Mouse (Mus musculus) kidney, embryonic 14.5 days (tissue): ENCODE results near the gene Fam206a. TPM values are rescaled to one million over a fixed set of nuclear protein-coding genes. Genes with fewer than 3 reads are reported as not detected.

ENCODE experiments used
- ATAC-seq: fragments of 200-750 bp; cut with Nextera tagmentation; 2 replicates; pipeline ENCODE4 v1.8.0; 2017; ENCODE audit warnings: moderate number of reproducible peaks, mild to moderate bottlenecking, moderate TSS enrichment, moderate library complexity; ENCODE audit not compliant: low FRiP score, low TSS enrichment
- H3K27ac ChIP-seq: fragments of 300-500 bp; sonication (generic); 2 replicates; pipeline ENCODE4 v1.5.1; 2014; ENCODE audit warnings: low read depth, mild to moderate bottlenecking, low read length, moderate library complexity, mixed read lengths
- H3K27me3 ChIP-seq: fragments of 300-500 bp; sonication (generic); 2 replicates; pipeline ENCODE4 v1.6.1; 2014; ENCODE audit warnings: mild to moderate bottlenecking, low read length; ENCODE audit not compliant: control insufficient read depth, insufficient read depth
- H3K36me3 ChIP-seq: fragments of 300-500 bp; sonication (generic); 2 replicates; pipeline ENCODE4 v1.6.1; 2014; ENCODE audit warnings: low read length, mixed read lengths; ENCODE audit not compliant: control insufficient read depth, insufficient read depth
- H3K4me1 ChIP-seq: fragments of 300-500 bp; sonication (generic); 2 replicates; pipeline ENCODE4 v1.6.1; 2014; ENCODE audit warnings: low read length, mixed read lengths; ENCODE audit not compliant: control insufficient read depth, insufficient read depth
- H3K4me2 ChIP-seq: fragments of 300-500 bp; sonication (generic); replicated peaks from 2 replicates; pipeline ENCODE4 v1.6.1; 2014; ENCODE audit warnings: low read depth, mild to moderate bottlenecking, low read length
- H3K4me3 ChIP-seq: fragments of 300-500 bp; sonication (generic); 2 replicates; pipeline ENCODE4 v1.5.1; 2014; ENCODE audit warnings: mild to moderate bottlenecking, low read length
- H3K9ac ChIP-seq: fragments of 300-500 bp; sonication (generic); 2 replicates; pipeline ENCODE4 v1.6.1; 2014; ENCODE audit warnings: low read depth, mild to moderate bottlenecking, low read length, moderate library complexity
- H3K9me3 ChIP-seq: fragments of 300-500 bp; sonication (generic); 2 replicates; pipeline ENCODE4 v1.6.1; 2016; ENCODE audit warnings: low read length; ENCODE audit not compliant: control insufficient read depth
- WGBS: fragments of 180-500 bp; shearing (Covaris S2); extraction: QIAGEN DNeasy Blood & Tissue Kit; methylation state at CpG from one replicate; pipeline ENCODE4 v1.1.7; 2014; 5-methylcytosine and 5-hydroxymethylcytosine counted together
- polyA plus RNA-seq: library from polyadenylated mRNA; unstranded; fragments of >200 nt; fragmentation: Nextera tagmentation; extraction: Ambion mirVana; gene quantifications from 2 replicates; pipeline ENCODE4 v1.2.1, GENCODE M21; 2014

The Fam206a gene
- polyA plus RNA-seq, 1 experiment from 2014 or later: 27.1 TPM

GRCm38 (mm10) chr4:56831998-56832397, 29.9 kb downstream of the Fam206a start:
- H3K36me3 ChIP-seq: peaks cover 20% of the 10 kb centered on the region; the same call in 1 of the 2 replicates
- H3K9ac ChIP-seq: no peak overlapping the region
- H3K4me1 ChIP-seq: peaks cover 10% of the 10 kb centered on the region; the same call in 1 of the 2 replicates
- H3K4me3 ChIP-seq: no peak overlapping the region
- H3K4me2 ChIP-seq: no peak overlapping the region
- WGBS: 61% methylated on average over 7 of the region's 7 CpGs
- no peaks in the 10 kb centered on the region for H3K27me3 ChIP-seq
- no peak overlapping the region for H3K27ac ChIP-seq
- ATAC-seq: no peak
- H3K9me3 ChIP-seq: no peaks in the 10 kb centered on the region

GRCm38 (mm10) chr4:56837661-56838060, 35.5 kb downstream of the Fam206a start:
- WGBS: 71% methylated on average over 6 of the region's 6 CpGs
- Histone ChIP-seq H3K9ac (no peak overlapping the region), H3K9me3 (no peaks in the 10 kb centered on the region), H3K4me2 (no peak overlapping the region), H3K4me3 (no peak overlapping the region), H3K27me3 (no peaks in the 10 kb centered on the region), H3K4me1 (no peaks in the 10 kb centered on the region), H3K27ac (no peak overlapping the region), H3K36me3 (peaks cover 30% of the 10 kb centered on the region)
- no peak for ATAC-seq

- no peak overlapping the region for H3K4me2 ChIP-seq
- H3K27ac ChIP-seq: no peak overlapping the region
- H3K27me3 ChIP-seq: no peaks in the 10 kb centered on the region
- ATAC-seq: no peak
- H3K4me3 ChIP-seq: no peak overlapping the region
- no peaks in the 10 kb centered on the region for H3K4me1 ChIP-seq
- peaks cover 33% of the 10 kb centered on the region for H3K36me3 ChIP-seq
- no peak overlapping the region for H3K9ac ChIP-seq
- H3K9me3 ChIP-seq: no peaks in the 10 kb centered on the region
- WGBS: 75% methylated on average over 3 of the region's 3 CpGs
Measured at GRCm38 (mm10) chr4:56840297-56840696, 38.2 kb downstream of the Fam206a start.

- Histone ChIP-seq H3K4me2 (no peak overlapping the region), H3K4me3 (no peak overlapping the region), H3K9me3 (no peaks in the 10 kb centered on the region), H3K4me1 (no peaks in the 10 kb centered on the region), H3K27me3 (no peaks in the 10 kb centered on the region), H3K9ac (no peak overlapping the region), H3K27ac (no peak overlapping the region), H3K36me3 (peaks cover 27% of the 10 kb centered on the region)
- ATAC-seq: no peak
- WGBS: 73% methylated on average over 7 of the region's 7 CpGs
Measured at GRCm38 (mm10) chr4:56842501-56842900, 40.4 kb downstream of the Fam206a start.

- no peak for ATAC-seq
- Histone ChIP-seq H3K9ac (no peak overlapping the region), H3K4me1 (no peaks in the 10 kb centered on the region), H3K9me3 (no peaks in the 10 kb centered on the region), H3K27me3 (no peaks in the 10 kb centered on the region), H3K4me3 (no peak overlapping the region), H3K4me2 (no peak overlapping the region), H3K27ac (no peak overlapping the region), H3K36me3 (peaks cover 16% of the 10 kb centered on the region)
- 81% methylated on average over 2 of the region's 2 CpGs for WGBS
Measured at GRCm38 (mm10) chr4:56843963-56844362, 41.8 kb downstream of the Fam206a start.

- Histone ChIP-seq H3K27me3 (no peaks in the 10 kb centered on the region), H3K9me3 (no peaks in the 10 kb centered on the region), H3K9ac (no peak overlapping the region), H3K4me1 (no peaks in the 10 kb centered on the region), H3K4me3 (no peak overlapping the region), H3K4me2 (no peak overlapping the region), H3K27ac (no peak overlapping the region), H3K36me3 (peaks cover 16% of the 10 kb centered on the region)
- ATAC-seq: no peak
- 90% methylated on average over 4 of the region's 4 CpGs for WGBS
Measured at GRCm38 (mm10) chr4:56844911-56845310, 42.8 kb downstream of the Fam206a start.

- no peak for ATAC-seq
- no peaks in the 10 kb centered on the region for H3K4me1 ChIP-seq
- H3K4me2 ChIP-seq: no peak overlapping the region
Measured at GRCm38 (mm10) chr4:56845896-56846533, 43.9 kb downstream of the Fam206a start.

GRCm38 (mm10) chr4:56847400-56847799, 45.3 kb downstream of the Fam206a start:
- peaks cover 8% of the 10 kb centered on the region; the same call in 1 of the 2 replicates for H3K36me3 ChIP-seq
- ATAC-seq: no peak

More at GRCm38 (mm10) chr4:56845896-56846533, 43.9 kb downstream of the Fam206a start:
- H3K4me3 ChIP-seq: no peak overlapping the region
- no peak overlapping the region for H3K27ac ChIP-seq
- no peaks in the 10 kb centered on the region for H3K27me3 ChIP-seq
- peaks cover 9% of the 10 kb centered on the region; the same call in 1 of the 2 replicates for H3K36me3 ChIP-seq
- H3K9me3 ChIP-seq: no peaks in the 10 kb centered on the region
- H3K9ac ChIP-seq: no peak overlapping the region
- 72% methylated on average over 12 of the region's 12 CpGs for WGBS

GRCm38 (mm10) chr4:56848044-56848443, 45.9 kb downstream of the Fam206a start:
- WGBS: 76% methylated on average over 6 of the region's 6 CpGs
- no peak for ATAC-seq

More at GRCm38 (mm10) chr4:56847400-56847799, 45.3 kb downstream of the Fam206a start:
- no peak overlapping the region for H3K4me2 ChIP-seq
- no peak overlapping the region for H3K4me3 ChIP-seq
- no peak overlapping the region for H3K9ac ChIP-seq
- WGBS: 93% methylated on average over 3 of the region's 3 CpGs
- no peaks in the 10 kb centered on the region for H3K27me3 ChIP-seq
- H3K27ac ChIP-seq: no peak overlapping the region
- no peaks in the 10 kb centered on the region for H3K4me1 ChIP-seq
- H3K9me3 ChIP-seq: no peaks in the 10 kb centered on the region

More at GRCm38 (mm10) chr4:56848044-56848443, 45.9 kb downstream of the Fam206a start:
- Histone ChIP-seq H3K27me3 (no peaks in the 10 kb centered on the region), H3K4me2 (no peak overlapping the region), H3K9ac (no peak overlapping the region), H3K9me3 (no peaks in the 10 kb centered on the region), H3K4me1 (no peaks in the 10 kb centered on the region), H3K4me3 (no peak overlapping the region), H3K36me3 (peaks cover 8% of the 10 kb centered on the region; the same call in 1 of the 2 replicates), H3K27ac (no peak overlapping the region)
